Mouse (Mus musculus) heart, embryonic 14.5 days (tissue): ENCODE measurements at regions not wholly inside any gene's neighbourhood (a gene's known extent, or its start where the extent isn't known, plus 50 kb on each side); places are given as distances from the start of the nearest gene placed in this dataset.

Experiments
- ATAC-seq: fragments of 200-750 bp; cut with Nextera tagmentation; 2 replicates; pipeline ENCODE4 v1.8.0; 2017; ENCODE audit warnings: low read depth, moderate TSS enrichment; ENCODE audit not compliant: insufficient number of reproducible peaks, insufficient read depth, low FRiP score
- H3K27ac ChIP-seq, 2 experiments: fragments of 200-500 bp in 1 of 2; fragments of 300-500 bp in 1 of 2; sonication (generic) in 1 of 2; replicated peaks in 1 of 2; 2 replicates each; pipeline ENCODE4 v1.5.1; 2012 to 2014; ENCODE audit warnings: low read depth in 2 of 2, low read length in 2 of 2, control low read depth in 1 of 2, mild to moderate bottlenecking in 1 of 2, mixed read lengths in 1 of 2; ENCODE audit not compliant: control insufficient read depth in 1 of 2, insufficient read depth in 1 of 2
- H3K27me3 ChIP-seq: fragments of 300-500 bp; sonication (generic); 2 replicates; pipeline ENCODE4 v1.6.1; 2014; ENCODE audit warnings: mild to moderate bottlenecking, low read length, control low read depth; ENCODE audit not compliant: control insufficient read depth, insufficient read depth
- H3K36me3 ChIP-seq: fragments of 300-500 bp; sonication (generic); 2 replicates; pipeline ENCODE4 v1.6.1; 2014; ENCODE audit warnings: mild to moderate bottlenecking, control low read depth, low read length, mixed read lengths; ENCODE audit not compliant: control insufficient read depth, insufficient read depth
- H3K4me1 ChIP-seq, 2 experiments: fragments of 200-500 bp in 1 of 2; fragments of 300-500 bp in 1 of 2; sonication (generic) in 1 of 2; 2 replicates each; pipeline ENCODE4 v1.6.1; 2012 to 2014; ENCODE audit warnings: low read length in 2 of 2, control low read depth in 1 of 2, mixed read lengths in 1 of 2; ENCODE audit not compliant: control insufficient read depth in 2 of 2, insufficient read depth in 2 of 2
- H3K4me2 ChIP-seq: fragments of 300-500 bp; sonication (generic); 2 replicates; pipeline ENCODE4 v1.6.1; 2014; ENCODE audit warnings: mild to moderate bottlenecking, low read length
- H3K4me3 ChIP-seq, 2 experiments: fragments of 200-500 bp in 1 of 2; fragments of 300-500 bp in 1 of 2; sonication (generic) in 1 of 2; 2 replicates each; pipeline ENCODE4 v1.5.1; 2012 to 2014; ENCODE audit warnings: low read length in 2 of 2, mild to moderate bottlenecking in 2 of 2, control low read depth in 1 of 2, low read depth in 1 of 2, moderate library complexity in 1 of 2; ENCODE audit not compliant: control insufficient read depth in 1 of 2, insufficient read depth in 1 of 2
- H3K9ac ChIP-seq: fragments of 300-500 bp; sonication (generic); 2 replicates; pipeline ENCODE4 v1.6.1; 2014; ENCODE audit warnings: mild to moderate bottlenecking, low read length
- H3K9me3 ChIP-seq: fragments of 300-500 bp; sonication (generic); 2 replicates; pipeline ENCODE4 v1.6.1; 2016; ENCODE audit warnings: low read length, control low read depth; ENCODE audit not compliant: control insufficient read depth
- WGBS: fragments of 180-500 bp; shearing (Covaris S2); extraction: QIAGEN DNeasy Blood & Tissue Kit; methylation state at CpG from one replicate; pipeline ENCODE4 v1.1.7; 2014; 5-methylcytosine and 5-hydroxymethylcytosine counted together

DNA sequence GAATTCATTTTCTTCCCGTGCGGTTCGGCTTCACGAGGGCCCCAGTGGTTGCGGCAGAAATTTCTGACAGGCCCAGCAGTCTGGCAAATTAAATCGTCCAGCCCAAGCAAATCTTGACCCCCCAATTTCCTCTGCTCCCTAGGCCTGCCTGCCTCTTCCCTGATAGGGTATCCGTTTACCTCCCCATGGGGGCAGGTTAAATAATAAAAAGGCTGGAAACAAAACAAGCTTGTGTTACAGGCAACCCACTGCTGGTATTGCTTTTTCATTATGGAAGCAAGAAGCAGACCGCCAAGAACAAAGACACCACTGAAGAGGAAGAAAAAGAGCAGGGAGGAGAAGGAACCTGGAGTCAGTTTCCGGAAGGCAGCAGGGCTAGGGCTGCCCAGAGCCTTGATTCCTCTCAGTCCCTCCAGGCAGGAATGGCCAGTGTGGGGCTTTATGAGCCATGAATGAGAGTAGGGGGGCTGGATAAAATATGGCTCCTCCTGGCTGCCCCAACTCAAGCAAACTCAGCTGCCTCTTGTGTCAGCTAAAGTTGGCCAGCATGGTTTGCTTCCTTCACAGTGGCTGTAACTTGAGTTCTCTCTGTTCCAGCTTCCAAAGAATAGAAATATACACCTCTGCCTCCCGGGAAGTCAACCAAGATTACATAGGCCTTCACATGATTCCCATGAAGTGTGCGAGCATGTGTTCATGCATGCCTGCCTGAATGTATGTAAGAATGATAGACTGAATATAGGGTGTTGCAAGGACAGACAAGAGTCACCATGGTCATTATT is 474.5 kb upstream of the Cdh4 start:
- H3K4me1 ChIP-seq, result no peaks in the 10 kb centered on the region
- ATAC-seq, result no peak
- H3K36me3 ChIP-seq, result no peaks in the 10 kb centered on the region
- no peak overlapping the region for H3K27ac ChIP-seq
- WGBS, result 83% methylated on average over 11 of the region's 11 CpGs
- no peak overlapping the region for H3K9ac ChIP-seq
- H3K4me3 ChIP-seq, result no peak overlapping the region
- no peaks in the 10 kb centered on the region for H3K27me3 ChIP-seq
- no peaks in the 10 kb centered on the region for H3K9me3 ChIP-seq
- H3K4me2 ChIP-seq, result no peak overlapping the region

DNA sequence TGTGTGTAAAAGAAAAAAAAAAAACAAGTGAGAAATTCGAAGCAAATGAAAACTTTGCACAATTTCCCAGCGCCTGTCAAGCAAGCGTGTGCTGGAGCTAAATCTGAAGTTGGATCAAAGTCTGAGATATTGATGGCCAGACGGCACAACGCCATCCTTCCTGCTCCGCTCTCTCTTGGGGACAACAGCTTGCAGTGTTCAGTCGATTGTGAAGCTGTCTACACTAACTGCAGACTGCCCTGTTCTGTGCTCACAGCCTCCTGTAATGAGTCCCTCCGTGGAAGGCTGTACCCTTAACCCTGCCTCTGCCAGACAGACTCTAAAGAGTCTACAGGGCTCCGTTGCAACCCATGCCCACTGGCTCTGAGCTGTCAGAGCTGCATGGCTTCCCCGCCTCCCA is 472.5 kb upstream of the Cdh4 start:
- no peak for ATAC-seq

GRCm38 (mm10) chr2:178975366-178975765 is 466.9 kb upstream of the Cdh4 start:
- no peak overlapping the region for H3K4me2 ChIP-seq
- H3K4me3 ChIP-seq, result no peak overlapping the region
- H3K9me3 ChIP-seq, result no peaks in the 10 kb centered on the region; the same call in 1 of the 2 replicates
- no peaks in the 10 kb centered on the region for H3K27me3 ChIP-seq
- peaks cover 9 to 12% of the 10 kb centered on the region in 2 experiments; a peak in 3 of 4 replicates for H3K4me1 ChIP-seq
- H3K9ac ChIP-seq, result no peak overlapping the region
- no peaks in the 10 kb centered on the region for H3K36me3 ChIP-seq
- ATAC-seq, result no peak
- no peak overlapping the region for H3K27ac ChIP-seq
- WGBS, result 90% methylated on average over 4 of the region's 4 CpGs

More for the DNA sequence above, 472.5 kb upstream of the Cdh4 start:
- Histone ChIP-seq H3K9ac (no peak overlapping the region), H3K27ac (no peak overlapping the region), H3K27me3 (no peaks in the 10 kb centered on the region), H3K9me3 (no peaks in the 10 kb centered on the region), H3K4me3 (no peak overlapping the region), H3K4me2 (no peak overlapping the region), H3K4me1 (no peaks in the 10 kb centered on the region), H3K36me3 (no peaks in the 10 kb centered on the region)
- WGBS, result 75% methylated on average over 10 of the region's 10 CpGs

DNA sequence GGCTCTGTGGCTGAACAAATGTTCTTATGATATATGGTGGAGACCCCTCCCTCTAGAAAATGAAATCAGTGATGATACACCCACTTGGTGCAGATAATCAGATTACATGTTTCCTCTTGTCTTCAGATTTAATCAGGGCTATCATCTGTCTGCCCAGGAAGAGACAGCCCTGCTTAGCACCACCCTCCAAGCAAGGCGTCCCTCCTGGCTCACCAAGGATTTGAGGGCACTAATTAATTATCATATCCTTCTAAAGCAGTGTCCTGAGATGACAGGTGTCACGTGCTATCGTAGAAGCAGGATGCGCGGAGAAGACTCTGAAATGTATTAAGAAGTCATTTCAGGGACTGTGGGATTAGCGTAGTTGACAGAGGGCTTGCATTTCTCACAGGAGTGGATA is 466.2 kb upstream of the Cdh4 start:
- 86% methylated on average over 6 of the region's 6 CpGs for WGBS
- Histone ChIP-seq H3K36me3 (no peaks in the 10 kb centered on the region), H3K9ac (no peak overlapping the region), H3K27me3 (no peaks in the 10 kb centered on the region), H3K4me1 (peaks cover 9 to 12% of the 10 kb centered on the region in 2 experiments; a peak in 3 of 4 replicates), H3K4me2 (no peak overlapping the region), H3K27ac (no peak overlapping the region), H3K9me3 (no peaks in the 10 kb centered on the region; the same call in 1 of the 2 replicates), H3K4me3 (no peak overlapping the region)
- no peak for ATAC-seq

GRCm38 (mm10) chr2:178976495-178976894 is 465.7 kb upstream of the Cdh4 start:
- Histone ChIP-seq H3K9ac (no peak overlapping the region), H3K9me3 (no peaks in the 10 kb centered on the region; the same call in 1 of the 2 replicates), H3K27ac (no peak overlapping the region), H3K4me1 (peaks cover 9 to 12% of the 10 kb centered on the region in 2 experiments; a peak in 3 of 4 replicates), H3K4me2 (no peak overlapping the region), H3K4me3 (no peak overlapping the region), H3K36me3 (no peaks in the 10 kb centered on the region), H3K27me3 (no peaks in the 10 kb centered on the region)
- 74% methylated on average over 3 of the region's 3 CpGs for WGBS
- no peak for ATAC-seq

- H3K4me1 ChIP-seq, result peaks cover 15% of the 10 kb centered on the region in 2 experiments; a peak in 3 of 4 replicates
- H3K36me3 ChIP-seq, result no peaks in the 10 kb centered on the region
- WGBS, result 85% methylated on average over 9 of the region's 9 CpGs
- H3K4me2 ChIP-seq, result no peak overlapping the region
- H3K4me3 ChIP-seq, result no peak overlapping the region
- no peak overlapping the region for H3K9ac ChIP-seq
- ATAC-seq, result no peak
- peak overlapping the region in 1 of 2 experiments; percentile 50; a peak in 2 of 4 replicates for H3K27ac ChIP-seq
- no peaks in the 10 kb centered on the region for H3K27me3 ChIP-seq
- no peaks in the 10 kb centered on the region; the same call in 1 of the 2 replicates for H3K9me3 ChIP-seq
These were observed 462.8 kb upstream of the Cdh4 start for GRCm38 (mm10) chr2:178979451-178979850.

DNA sequence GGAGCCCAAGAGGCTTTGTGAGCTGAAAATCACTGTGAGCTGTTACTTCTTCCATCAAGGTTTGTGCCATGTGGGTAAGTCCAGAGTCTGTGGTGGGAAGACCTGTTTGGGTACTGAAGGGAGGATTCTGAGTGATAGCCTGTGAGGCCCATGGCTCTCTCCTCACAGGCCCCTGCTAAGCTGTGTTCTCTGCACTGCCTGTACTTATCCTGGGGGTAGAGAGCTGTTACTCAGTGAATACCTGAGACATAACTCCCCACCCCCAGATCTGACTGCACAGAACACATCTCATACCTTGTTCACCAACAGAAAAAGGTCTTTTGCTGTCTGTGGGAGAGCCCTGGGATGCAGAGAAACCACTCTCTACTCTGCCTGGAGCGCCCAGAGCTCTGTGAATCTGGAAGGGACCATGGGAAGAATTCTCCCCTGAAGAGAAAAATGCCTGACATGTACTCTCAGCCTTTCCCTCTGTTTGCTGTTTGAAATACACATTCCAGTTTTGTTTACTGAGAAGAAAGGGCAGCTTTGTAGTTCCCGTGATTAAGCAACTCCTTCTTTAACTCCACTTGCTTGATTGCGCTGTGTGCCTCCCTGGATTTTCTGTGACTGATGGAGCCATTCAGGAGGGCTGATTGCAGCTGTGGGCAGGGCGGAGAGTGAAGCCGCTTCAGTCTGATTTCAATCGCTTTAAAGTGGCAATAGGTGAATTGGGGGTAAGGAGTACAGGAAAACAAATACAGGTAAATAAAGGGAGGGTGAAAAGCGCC is 460.3 kb upstream of the Cdh4 start:
- H3K27ac ChIP-seq, result 0 out of 4 replicates have a peak overlapping the region, but pooled peaks of 1 of the 2 experiments have one; percentile 17
- ATAC-seq, result no peak; the same call in 1 of the 2 replicates
- peaks cover 15% of the 10 kb centered on the region in 2 experiments; a peak in 3 of 4 replicates for H3K4me1 ChIP-seq
- no peak overlapping the region for H3K9ac ChIP-seq
- no peak overlapping the region for H3K4me3 ChIP-seq
- WGBS, result 53% methylated on average over 7 of the region's 7 CpGs
- no peaks in the 10 kb centered on the region for H3K27me3 ChIP-seq
- H3K9me3 ChIP-seq, result no peaks in the 10 kb centered on the region
- H3K36me3 ChIP-seq, result no peaks in the 10 kb centered on the region
- H3K4me2 ChIP-seq, result no peak overlapping the region
